Mouse (Mus musculus): Measurements from ENCODE around the gene Cyp2j8.
"Not testable (repeated sequence)": the region's sequence is repeated elsewhere in the genome, so short reads cannot be mapped to it uniquely, and the experiment has no call there.

The Cyp2j8 gene

GRCm38 (mm10) chr4:96507286-96507685, at the start of gene Cyp2j8:
Cyp2j8 (minus strand) TSS chr4:96507386.
- DNase-seq (ENCODE audit: low read depth, low spot score), result no peak

DNA sequence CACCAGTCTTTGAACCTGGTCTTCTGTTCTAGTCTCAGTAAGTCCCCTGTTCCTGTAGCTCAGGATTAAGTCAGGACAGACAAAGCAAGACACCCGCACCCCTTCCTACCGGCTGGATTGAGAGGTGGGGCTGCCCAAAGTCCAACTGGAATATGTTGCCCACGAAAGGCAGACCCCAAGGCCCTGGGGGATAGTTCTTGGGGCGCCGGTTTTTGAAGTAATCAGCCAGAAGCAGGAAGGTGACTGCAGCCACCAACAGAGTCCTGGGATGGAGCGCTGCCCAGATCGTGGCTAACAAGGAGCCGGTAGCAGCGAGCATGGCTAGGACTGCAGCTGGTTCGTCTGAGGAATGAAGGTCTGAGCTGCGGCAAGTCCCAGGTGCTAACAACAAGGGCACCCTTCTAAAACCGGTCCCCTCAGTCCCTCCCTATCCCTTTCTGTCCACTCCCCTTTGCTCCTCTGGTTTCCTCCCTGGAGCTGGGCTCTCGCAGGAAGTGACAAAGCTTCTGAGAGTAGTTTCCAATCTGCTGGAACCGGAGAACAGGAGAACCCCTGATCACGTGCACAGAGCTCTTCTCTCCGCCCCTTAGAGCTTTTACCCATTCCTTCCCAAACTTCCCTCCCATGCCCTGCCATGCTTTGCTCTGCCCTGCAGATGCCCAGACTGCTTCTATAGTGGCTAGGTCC, 46.1 kb upstream of the Cyp2j8 start, which contains the start of gene Cyp2j6:
Gene Cyp2j6 (minus strand): TSS at position 529 of the 687 bp plus-strand sequence.
- DNase-seq (ENCODE audit: low read depth, low spot score), result peak; percentile 93

GRCm38 (mm10) chr4:96551619-96552018, 44.4 kb upstream of the Cyp2j8 start:
- no peak for DNase-seq (ENCODE audit: low read depth, low spot score)

GRCm38 (mm10) chr4:96545976-96546375, 38.8 kb upstream of the Cyp2j8 start:
- no peak for DNase-seq (ENCODE audit: low read depth, low spot score)

GRCm38 (mm10) chr4:96525772-96526171, 18.6 kb upstream of the Cyp2j8 start:
- DNase-seq (ENCODE audit: low read depth, low spot score), result peak; percentile 20

DNA sequence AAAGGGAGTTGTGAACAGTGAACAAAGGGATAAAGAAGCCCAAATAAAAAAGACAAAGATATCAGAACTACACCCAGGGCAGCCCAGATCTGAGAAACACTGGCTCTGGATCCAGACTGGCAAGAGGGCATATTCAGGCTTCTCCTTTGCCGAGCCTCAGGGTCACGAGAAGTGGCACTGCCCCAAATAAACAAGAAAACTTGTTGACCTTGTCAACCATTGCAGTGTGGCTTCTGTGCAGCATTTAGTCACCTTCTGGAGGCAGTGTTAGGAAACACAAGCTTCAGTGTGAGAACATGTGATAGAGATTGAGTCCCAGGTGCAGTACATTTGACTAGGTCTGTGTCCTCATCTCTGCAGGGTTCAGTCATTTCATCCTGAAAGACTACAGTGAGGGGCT, 15.1 kb upstream of the Cyp2j8 start:
- DNase-seq (ENCODE audit: low read depth, low spot score), result no peak

- no peak for DNase-seq (ENCODE audit: low read depth, low spot score)
Observed at GRCm38 (mm10) chr4:96510083-96510482, 2.9 kb upstream of the Cyp2j8 start.

- not testable (repeated sequence) for DNase-seq (ENCODE audit: low read depth, low spot score)
Observed at GRCm38 (mm10) chr4:96463311-96464060, 43.7 kb downstream of the Cyp2j8 start.
